Mouse (Mus musculus) liver, embryonic 16.5 days (tissue): ENCODE data around the gene Fam214b. TPM values are rescaled to one million over a fixed set of nuclear protein-coding genes. Genes with fewer than 3 reads are reported as not detected.
"Not testable (repeated sequence)": the region's sequence is repeated elsewhere in the genome, so short reads cannot be mapped to it uniquely, and the experiment has no call there.

ENCODE experiments used
- ATAC-seq: fragments of 200-750 bp; cut with Nextera tagmentation; 2 replicates; pipeline ENCODE4 v1.8.0; 2017; ENCODE audit warnings: low read depth, mild to moderate bottlenecking, moderate number of reproducible peaks, moderate library complexity
- H3K27ac ChIP-seq: fragments of 300-500 bp; sonication (generic); 2 replicates; pipeline ENCODE4 v1.5.1; 2014; ENCODE audit warnings: mild to moderate bottlenecking, low read length
- H3K27me3 ChIP-seq: fragments of 300-500 bp; sonication (generic); 2 replicates; pipeline ENCODE4 v1.6.1; 2014; ENCODE audit warnings: low read depth, low read length, mixed read lengths; ENCODE audit not compliant: control insufficient read depth, insufficient read depth
- H3K36me3 ChIP-seq: fragments of 300-500 bp; sonication (generic); 2 replicates; pipeline ENCODE4 v1.6.1; 2014; ENCODE audit warnings: mild to moderate bottlenecking; ENCODE audit not compliant: control insufficient read depth, insufficient read depth
- H3K4me1 ChIP-seq: fragments of 300-500 bp; sonication (generic); 2 replicates; pipeline ENCODE4 v1.6.1; 2014; ENCODE audit warnings: low read depth, low read length, mixed read lengths; ENCODE audit not compliant: control insufficient read depth
- H3K4me2 ChIP-seq: fragments of 300-500 bp; sonication (generic); 2 replicates; pipeline ENCODE4 v1.6.1; 2014; ENCODE audit warnings: low read depth, low read length, mixed read lengths
- H3K4me3 ChIP-seq: fragments of 300-500 bp; sonication (generic); 2 replicates; pipeline ENCODE4 v1.5.1; 2014; ENCODE audit warnings: low read depth, mild to moderate bottlenecking, low read length
- H3K9ac ChIP-seq: fragments of 300-500 bp; sonication (generic); 2 replicates; pipeline ENCODE4 v1.6.1; 2014; ENCODE audit warnings: low read depth, low read length
- H3K9me3 ChIP-seq: fragments of 300-500 bp; sonication (generic); replicated peaks from 2 replicates; pipeline ENCODE4 v1.6.1; 2016; ENCODE audit warnings: low read length; ENCODE audit not compliant: control insufficient read depth
- WGBS: fragments of 180-500 bp; shearing (Covaris S2); extraction: QIAGEN DNeasy Blood & Tissue Kit; methylation state at CpG from one replicate; pipeline ENCODE4 v1.1.7; 2014; ENCODE audit not compliant: insufficient replicate concordance; 5-methylcytosine and 5-hydroxymethylcytosine counted together
- polyA plus RNA-seq: library from polyadenylated mRNA; unstranded; fragments of >200 nt; fragmentation: Nextera tagmentation; extraction: Ambion mirVana; gene quantifications from 2 replicates; pipeline ENCODE4 v1.2.1, GENCODE M21; 2015

Fam214b gene
- polyA plus RNA-seq, 1 experiment from 2014 or later = 41.3 TPM

- Histone ChIP-seq H3K4me2 (no peak overlapping the region), H3K4me3 (no peak overlapping the region), H3K9ac (no peak overlapping the region), H3K9me3 (no peaks in the 10 kb centered on the region), H3K4me1 (peaks cover 14% of the 10 kb centered on the region), H3K27me3 (no peaks in the 10 kb centered on the region), H3K27ac (no peak overlapping the region), H3K36me3 (no peaks in the 10 kb centered on the region)
- WGBS = 75% methylated on average over 3 of the region's 3 CpGs
- ATAC-seq = no peak
Observed at GRCm38 (mm10) chr4:43004951-43005350, 41.1 kb downstream of the Fam214b start.

- H3K36me3 ChIP-seq = no peaks in the 10 kb centered on the region
- no peak overlapping the region for H3K4me2 ChIP-seq
- no peak overlapping the region for H3K4me3 ChIP-seq
- peaks cover 13% of the 10 kb centered on the region for H3K4me1 ChIP-seq
- H3K27me3 ChIP-seq = no peaks in the 10 kb centered on the region
- H3K9ac ChIP-seq = no peak overlapping the region
- 75% methylated on average over 12 of the region's 12 CpGs for WGBS
- H3K9me3 ChIP-seq = no peaks in the 10 kb centered on the region
- ATAC-seq = no peak
- no peak overlapping the region for H3K27ac ChIP-seq
Observed at GRCm38 (mm10) chr4:43002756-43003439, 43.1 kb downstream of the Fam214b start.

GRCm38 (mm10) chr4:43001272-43001671 is 44.7 kb downstream of the Fam214b start:
- 77% methylated on average over 2 of the region's 2 CpGs for WGBS
- H3K9ac ChIP-seq = no peak overlapping the region

GRCm38 (mm10) chr4:43000141-43000986 is 45.7 kb downstream of the Fam214b start, which contains the start of gene Vcp:
Vcp (minus strand) TSS chr4:43000507.
- not testable (repeated sequence) for H3K9me3 ChIP-seq, H3K36me3 ChIP-seq, H3K27me3 ChIP-seq
- Histone ChIP-seq H3K4me2 (peak within 1 kb of the TSS; percentile 82), H3K27ac (peak within 1 kb of the TSS; percentile 99), H3K4me1 (peaks cover 20% of the 10 kb centered on the region), H3K4me3 (peak within 1 kb of the TSS; percentile 83), H3K9ac (peak within 1 kb of the TSS; percentile 95)
- peak; percentile 96 for ATAC-seq
- WGBS = 1% methylated on average over 46 of the region's 56 CpGs

More at GRCm38 (mm10) chr4:43001272-43001671, 44.7 kb downstream of the Fam214b start:
- Histone ChIP-seq H3K27ac (no peak overlapping the region), H3K9me3 (no peaks in the 10 kb centered on the region), H3K36me3 (no peaks in the 10 kb centered on the region), H3K4me1 (peaks cover 20% of the 10 kb centered on the region), H3K4me3 (no peak overlapping the region), H3K27me3 (no peaks in the 10 kb centered on the region), H3K4me2 (peak overlapping the region; percentile 76; the same call in 1 of the 2 replicates)
- ATAC-seq = no peak

- H3K4me1 ChIP-seq = peaks cover 20% of the 10 kb centered on the region
- peak overlapping the region; percentile 99 for H3K27ac ChIP-seq
- peak overlapping the region; percentile 95 for H3K9ac ChIP-seq
- under 1% methylated on average over 49 of the region's 51 CpGs for WGBS
- peaks cover 8% of the 10 kb centered on the region for H3K36me3 ChIP-seq
- H3K9me3 ChIP-seq = no peaks in the 10 kb centered on the region
- ATAC-seq = peak; percentile 58
- H3K4me3 ChIP-seq = peak overlapping the region; percentile 83
- H3K4me2 ChIP-seq = peak overlapping the region; percentile 82
- H3K27me3 ChIP-seq = no peaks in the 10 kb centered on the region
Observed at GRCm38 (mm10) chr4:42999451-43000140, 46.4 kb downstream of the Fam214b start.

- H3K9ac ChIP-seq = no peak overlapping the region; the same call in 1 of the 2 replicates
- ATAC-seq = no peak
- H3K4me3 ChIP-seq = peak overlapping the region; percentile 83
- peak overlapping the region; percentile 82 for H3K4me2 ChIP-seq
- WGBS = 43% methylated on average over 2 of the region's 2 CpGs
- peaks cover 20% of the 10 kb centered on the region for H3K4me1 ChIP-seq
- no peaks in the 10 kb centered on the region for H3K27me3 ChIP-seq
- H3K36me3 ChIP-seq = peaks cover 23% of the 10 kb centered on the region
- H3K27ac ChIP-seq = 0 out of 2 replicates have a peak overlapping the region, but pooled peaks have one; percentile 1
- H3K9me3 ChIP-seq = no peaks in the 10 kb centered on the region
Observed at GRCm38 (mm10) chr4:42998022-42998421, 48.0 kb downstream of the Fam214b start.

GRCm38 (mm10) chr4:42988296-42988695 is 57.7 kb downstream of the Fam214b start:
- Histone ChIP-seq H3K36me3 (peaks cover 86% of the 10 kb centered on the region), H3K4me1 (no peaks in the 10 kb centered on the region), H3K4me3 (no peak overlapping the region), H3K9ac (no peak overlapping the region), H3K9me3 (no peaks in the 10 kb centered on the region), H3K27me3 (no peaks in the 10 kb centered on the region), H3K4me2 (no peak overlapping the region), H3K27ac (no peak overlapping the region)
- WGBS = 71% methylated on average over 1 of the region's 1 CpGs
- ATAC-seq = no peak
